Mouse (Mus musculus) heart, postnatal 0 days (tissue): ENCODE results near the gene Mrtfb. TPM values are rescaled to one million over a fixed set of nuclear protein-coding genes. Genes with fewer than 3 reads are reported as not detected.

Experiments used
- ATAC-seq: fragments of 200-750 bp; cut with Nextera tagmentation; 2 replicates; pipeline ENCODE4 v1.8.0; 2017; ENCODE audit warnings: low read depth, moderate number of reproducible peaks, moderate library complexity; ENCODE audit not compliant: insufficient read depth
- DNase-seq: peaks from one replicate; pipeline ENCODE4 v3.0.0-alpha.2; 2016; ENCODE audit warnings: low spot score
- H3K27ac ChIP-seq: fragments of 300-500 bp; sonication (generic); 2 replicates; pipeline ENCODE4 v1.5.1; 2014; ENCODE audit warnings: low read depth, mild to moderate bottlenecking
- H3K27me3 ChIP-seq: fragments of 300-500 bp; sonication (generic); 2 replicates; pipeline ENCODE4 v1.6.1; 2014; ENCODE audit warnings: low read length, mixed read lengths; ENCODE audit not compliant: control insufficient read depth, insufficient read depth
- H3K36me3 ChIP-seq: fragments of 300-500 bp; sonication (generic); replicated peaks from 2 replicates; pipeline ENCODE4 v1.6.1; 2014; ENCODE audit warnings: low read length, mixed read lengths; ENCODE audit not compliant: control insufficient read depth, insufficient read depth
- H3K4me1 ChIP-seq: fragments of 300-500 bp; sonication (generic); 2 replicates; pipeline ENCODE4 v1.6.1; 2014; ENCODE audit warnings: antibody characterized with exemption; ENCODE audit not compliant: control insufficient read depth, insufficient read depth
- H3K4me2 ChIP-seq: fragments of 300-500 bp; sonication (generic); 2 replicates; pipeline ENCODE4 v1.6.1; 2014; ENCODE audit warnings: low read depth, mild to moderate bottlenecking, low read length, moderate library complexity
- H3K4me3 ChIP-seq: fragments of 300-500 bp; sonication (generic); 2 replicates; pipeline ENCODE4 v1.5.1; 2014; ENCODE audit warnings: low read depth, low read length
- H3K9ac ChIP-seq: fragments of 300-500 bp; sonication (generic); replicated peaks from 2 replicates; pipeline ENCODE4 v1.6.1; 2014; ENCODE audit warnings: low read depth, low read length, mixed read lengths
- H3K9me3 ChIP-seq: fragments of 300-500 bp; sonication (generic); replicated peaks from 2 replicates; pipeline ENCODE4 v1.6.1; 2016; ENCODE audit warnings: low read length; ENCODE audit not compliant: control insufficient read depth
- CTCF ChIP-seq: IDR thresholded peaks from 2 replicates; pipeline ENCODE4 v1.5.1; 2016; ENCODE audit warnings: antibody characterized with exemption, control low read depth, low read depth
- EP300 ChIP-seq: IDR thresholded peaks from 2 replicates; pipeline ENCODE4 v1.6.1; 2016; ENCODE audit warnings: antibody characterized with exemption, low read depth
- WGBS: fragments of 180-500 bp; shearing (Covaris S2); extraction: QIAGEN DNeasy Blood & Tissue Kit; methylation state at CpG from one replicate; pipeline ENCODE4 v1.1.7; 2014; 5-methylcytosine and 5-hydroxymethylcytosine counted together
- microRNA counts: library from miRNA; unstranded; fragments of <30 nt; microRNA quantifications from one replicate; lab custom pipeline; 2015
- microRNA-seq: library from miRNA; unstranded; fragments of <30 nt; microRNA quantifications from one replicate; pipeline ENCODE4, GENCODE M21; 2016
- polyA plus RNA-seq: library from polyadenylated mRNA; unstranded; fragments of >200 nt; fragmentation: Nextera tagmentation; extraction: Ambion mirVana; gene quantifications from 2 replicates; pipeline ENCODE4 v1.2.1, GENCODE M21; 2015
- total RNA-seq: library from RNA; depleted of rRNA; stranded (reverse); fragments of >200 nt; gene quantifications from 2 replicates; pipeline ENCODE4 v1.2.3, GENCODE M21; 2014; ENCODE audit warnings: low replicate concordance; rRNA removed

Mrtfb gene
- total and polyA plus RNA-seq, 2 experiments from 2014 or later: 11.7 to 17.2 TPM

GRCm38 (mm10) chr16:13460777-13461408 is 204.6 kb downstream of the Mrtfb start:
- Histone ChIP-seq H3K4me1 (no peaks in the 10 kb centered on the region), H3K4me3 (no peak overlapping the region), H3K27ac (no peak overlapping the region), H3K9ac (no peak overlapping the region), H3K4me2 (no peak overlapping the region), H3K36me3 (no peaks in the 10 kb centered on the region; the same call in 1 of the 2 replicates), H3K27me3 (no peaks in the 10 kb centered on the region), H3K9me3 (no peaks in the 10 kb centered on the region)
- TF ChIP-seq CTCF (no peak), EP300 (no peak)
- ATAC-seq (no peak), DNase-seq (no peak)
- 59% methylated on average over 3 of the region's 3 CpGs for WGBS

GRCm38 (mm10) chr16:13464662-13465061 is 208.4 kb downstream of the Mrtfb start:
- Histone ChIP-seq H3K9ac (no peak overlapping the region), H3K4me3 (no peak overlapping the region), H3K4me1 (no peaks in the 10 kb centered on the region), H3K4me2 (no peak overlapping the region), H3K36me3 (no peaks in the 10 kb centered on the region; the same call in 1 of the 2 replicates), H3K9me3 (no peaks in the 10 kb centered on the region), H3K27ac (no peak overlapping the region), H3K27me3 (no peaks in the 10 kb centered on the region)
- ATAC-seq (no peak), DNase-seq (no peak)
- no peak for TF ChIP-seq EP300
- no peak for TF ChIP-seq CTCF
- WGBS: 79% methylated on average over 5 of the region's 5 CpGs

MicroRNAs encoded within 50 kb of the gene (microRNA counts, 519-probe panel; counts per million panel counts)
- 4,457 counts per million, percentile 57 among the panel's probes with 10 or more counts for microRNA mmu-miR-193b (lab: Ali Mortazavi, UCI)

Small RNA genes within 50 kb of the gene (microRNA-seq; reads per million reads assigned to microRNA genes)
- gene Mir193b (168 reads per million, percentile 63 among the genes with 10 or more reads in this experiment), gene Mir365-1 (1.4 reads per million)

Other genes with a start within 250 kb of the Mrtfb start
- gene Ercc4, start 146.8 kb upstream of the Mrtfb start, total RNA-seq: 10.7 TPM in 2 replicates
- 5.4 and 5.9 TPM in 2 replicates for gene Ercc4, start 146.8 kb upstream of the Mrtfb start, polyA plus RNA-seq